In genomic region chr1:99497457-99497856, GRCm38 (mm10) we compare ENCODE assay signal across 16 mouse cellular contexts.
"Had no signal": no experiment of that assay in that cellular context is flagged by ENCODE, and none has a peak within 500 bp of the region (broad histone marks: within the 10 kb centered on the region; RNA-seq: fewer than 3 reads in every experiment).

No protein-coding gene starts in this region.

- H3K4me3 ChIP-seq: neural tube, embryonic 13.5 days; neural tube, embryonic 15.5 days; stomach, embryonic 15.5 days had no signal

- H3K4me1 ChIP-seq: neural tube, embryonic 13.5 days; neural tube, embryonic 15.5 days; stomach, embryonic 15.5 days had no signal

- H3K27ac ChIP-seq: neural tube, embryonic 13.5 days; neural tube, embryonic 15.5 days; stomach, embryonic 15.5 days; stomach, postnatal 0 days had no signal

- H3K36me3 ChIP-seq: neural tube, embryonic 13.5 days; neural tube, embryonic 15.5 days; stomach, embryonic 15.5 days had no signal

- H3K9me3 ChIP-seq: neural tube, embryonic 13.5 days; neural tube, embryonic 15.5 days; stomach, embryonic 15.5 days had no signal

- DNase-seq: retina, postnatal 1 day; right cerebral cortex, adult 18-20 months; right cerebral cortex, postnatal 14 days; right cerebral cortex, postnatal 25 days; right cerebral cortex, postnatal 4 days; spleen, adult 18-20 months; thymus, adult 18-20 months; thymus, adult 2 months; thymus, postnatal 14 days; thymus, postnatal 25 days; thymus, postnatal 36 days; thymus, postnatal 4 days had no signal

- H3K4me2 ChIP-seq: neural tube, embryonic 13.5 days; neural tube, embryonic 15.5 days; stomach, embryonic 15.5 days had no signal

- H3K9ac ChIP-seq: neural tube, embryonic 13.5 days; neural tube, embryonic 15.5 days; stomach, embryonic 15.5 days had no signal

- H3K27me3 ChIP-seq: neural tube, embryonic 13.5 days; neural tube, embryonic 15.5 days; stomach, embryonic 15.5 days had no signal
